Mouse (Mus musculus): Measurements from ENCODE around the gene Dscam.

Dscam gene

GRCm38 (mm10) chr16:96761225-96761624 is 409.3 kb downstream of the Dscam start:
- DNase-seq (ENCODE audit: low spot score): no peak

GRCm38 (mm10) chr16:96759081-96759603 is 411.4 kb downstream of the Dscam start:
- DNase-seq (ENCODE audit: low spot score): no peak

GRCm38 (mm10) chr16:96758381-96758780 is 412.2 kb downstream of the Dscam start:
- no peak for DNase-seq (ENCODE audit: low spot score)

- no peak for DNase-seq (ENCODE audit: low spot score)
These were observed 412.8 kb downstream of the Dscam start for GRCm38 (mm10) chr16:96757588-96758313.

- DNase-seq (ENCODE audit: low spot score): no peak
These were observed 413.6 kb downstream of the Dscam start for GRCm38 (mm10) chr16:96756994-96757393.

GRCm38 (mm10) chr16:96754971-96755504 is 415.5 kb downstream of the Dscam start:
- no peak for DNase-seq (ENCODE audit: low spot score)

GRCm38 (mm10) chr16:96754381-96754780 is 416.2 kb downstream of the Dscam start:
- DNase-seq (ENCODE audit: low spot score): no peak

- no peak for DNase-seq (ENCODE audit: low spot score)
These were observed 416.8 kb downstream of the Dscam start for GRCm38 (mm10) chr16:96753781-96754173.

GRCm38 (mm10) chr16:96753164-96753780 is 417.3 kb downstream of the Dscam start:
- DNase-seq (ENCODE audit: low spot score): no peak

GRCm38 (mm10) chr16:96742475-96743255 is 427.9 kb downstream of the Dscam start:
- no peak for DNase-seq (ENCODE audit: low spot score)

GRCm38 (mm10) chr16:96741336-96741735 is 429.2 kb downstream of the Dscam start:
- DNase-seq (ENCODE audit: low spot score): no peak

GRCm38 (mm10) chr16:96740073-96741055 is 430.2 kb downstream of the Dscam start:
- DNase-seq (ENCODE audit: low spot score): no peak

- no peak for DNase-seq (ENCODE audit: low spot score)
These were observed 434.1 kb downstream of the Dscam start for GRCm38 (mm10) chr16:96736501-96736900.

- no peak for DNase-seq (ENCODE audit: low spot score)
These were observed 439.7 kb downstream of the Dscam start for GRCm38 (mm10) chr16:96730881-96731280.

GRCm38 (mm10) chr16:96727836-96728774 is 442.4 kb downstream of the Dscam start:
- DNase-seq (ENCODE audit: low spot score): no peak

- DNase-seq (ENCODE audit: low spot score): no peak
These were observed 445.4 kb downstream of the Dscam start for GRCm38 (mm10) chr16:96725071-96725724.

- no peak for DNase-seq (ENCODE audit: low spot score)
These were observed 446.0 kb downstream of the Dscam start for GRCm38 (mm10) chr16:96724591-96724990.

GRCm38 (mm10) chr16:96724123-96724522 is 446.4 kb downstream of the Dscam start:
- DNase-seq (ENCODE audit: low spot score): no peak

GRCm38 (mm10) chr16:96723066-96723669 is 447.4 kb downstream of the Dscam start:
- no peak for DNase-seq (ENCODE audit: low spot score)

Measured in lung, postnatal 25 days (tissue).